Comparison of ENCODE assay signal across 33 mouse cellular contexts in genomic region chr1:164384354-164384753, GRCm38 (mm10).
"Had no signal": no experiment of that assay in that cellular context is flagged by ENCODE, and none has a peak within 500 bp of the region (broad histone marks: within the 10 kb centered on the region; RNA-seq: fewer than 3 reads in every experiment).

No protein-coding gene starts in this region.

- H3K4me1 ChIP-seq: limb, embryonic 10.5 days; limb, embryonic 12.5 days; limb, embryonic 13.5 days; limb, embryonic 15.5 days; liver, embryonic 12.5 days; liver, embryonic 13.5 days; liver, embryonic 15.5 days; lung, embryonic 15.5 days; midbrain, embryonic 10.5 days; midbrain, embryonic 12.5 days; midbrain, embryonic 13.5 days; midbrain, embryonic 15.5 days; neural tube, embryonic 12.5 days had no signal

- ATAC-seq: liver, embryonic 12.5 days; liver, postnatal 0 days; lung, postnatal 0 days; midbrain, embryonic 13.5 days; midbrain, embryonic 16.5 days had no signal

- H3K4me2 ChIP-seq: limb, embryonic 12.5 days; limb, embryonic 13.5 days; limb, embryonic 15.5 days; liver, embryonic 11.5 days; liver, embryonic 12.5 days; liver, embryonic 13.5 days; liver, embryonic 15.5 days; lung, embryonic 14.5 days; lung, embryonic 15.5 days; midbrain, embryonic 11.5 days; midbrain, embryonic 12.5 days; midbrain, embryonic 13.5 days; midbrain, embryonic 15.5 days; neural tube, embryonic 12.5 days; neural tube, embryonic 13.5 days had no signal

- H3K9ac ChIP-seq: limb, embryonic 12.5 days; limb, embryonic 13.5 days; limb, embryonic 15.5 days; liver, embryonic 12.5 days; liver, embryonic 13.5 days; liver, embryonic 14.5 days; liver, embryonic 15.5 days; liver, postnatal 0 days; lung, embryonic 14.5 days; lung, embryonic 15.5 days; midbrain, embryonic 12.5 days; midbrain, embryonic 13.5 days; midbrain, embryonic 15.5 days; neural tube, embryonic 12.5 days; neural tube, embryonic 13.5 days had no signal

- H3K4me3 ChIP-seq: limb, embryonic 10.5 days; limb, embryonic 12.5 days; limb, embryonic 13.5 days; limb, embryonic 15.5 days; liver, embryonic 12.5 days; liver, embryonic 13.5 days; liver, embryonic 15.5 days; lung, embryonic 15.5 days; megakaryocyte, embryonic 14.5 days; midbrain, embryonic 10.5 days; midbrain, embryonic 12.5 days; midbrain, embryonic 13.5 days; midbrain, embryonic 15.5 days; myocyte; neural tube, embryonic 12.5 days; neural tube, embryonic 13.5 days had no signal

- DNase-seq: left cerebral cortex, postnatal 4 days; liver; liver, embryonic 13.5 days; liver, postnatal 0 days; lung, adult 18-20 months; lung, adult 2 months; lung, embryonic 14.5 days; lung, postnatal 10 days; lung, postnatal 14 days; lung, postnatal 36 days; lung, postnatal 4 days; midbrain, embryonic 14.5 days had no signal

- H3K27ac ChIP-seq: limb, embryonic 10.5 days; limb, embryonic 12.5 days; limb, embryonic 13.5 days; limb, embryonic 15.5 days; liver, embryonic 12.5 days; liver, embryonic 13.5 days; liver, embryonic 14.5 days; liver, embryonic 15.5 days; lung, embryonic 15.5 days; macrophage; midbrain, embryonic 10.5 days; midbrain, embryonic 12.5 days; midbrain, embryonic 13.5 days; midbrain, embryonic 15.5 days; neural tube, embryonic 12.5 days; neural tube, embryonic 13.5 days had no signal

- H3K36me3 ChIP-seq: limb, embryonic 15.5 days; liver, embryonic 12.5 days; liver, embryonic 13.5 days; liver, embryonic 15.5 days; lung, embryonic 15.5 days; midbrain, embryonic 12.5 days; midbrain, embryonic 13.5 days; neural tube, embryonic 12.5 days had no signal

- H3K27me3 ChIP-seq: limb, embryonic 12.5 days; limb, embryonic 13.5 days; limb, embryonic 15.5 days; liver, embryonic 12.5 days; liver, embryonic 13.5 days; liver, embryonic 15.5 days; lung, embryonic 15.5 days; megakaryocyte, embryonic 14.5 days; midbrain, embryonic 12.5 days; midbrain, embryonic 13.5 days; midbrain, embryonic 15.5 days; neural tube, embryonic 12.5 days; neural tube, embryonic 13.5 days had no signal

- H3K9me3 ChIP-seq: limb, embryonic 10.5 days; limb, embryonic 12.5 days; limb, embryonic 13.5 days; limb, embryonic 15.5 days; liver, embryonic 12.5 days; liver, embryonic 13.5 days; liver, embryonic 15.5 days; lung, embryonic 15.5 days; megakaryocyte, embryonic 14.5 days; midbrain, embryonic 10.5 days; midbrain, embryonic 12.5 days; midbrain, embryonic 13.5 days; midbrain, embryonic 15.5 days; neural tube, embryonic 12.5 days; neural tube, embryonic 13.5 days had no signal
